Mouse (Mus musculus) stomach, embryonic 15.5 days (tissue): ENCODE measurements around the gene Fat2. TPM values are rescaled to one million over a fixed set of nuclear protein-coding genes. Genes with fewer than 3 reads are reported as not detected.

Source experiments
- ATAC-seq: fragments of 200-750 bp; cut with Nextera tagmentation; 2 replicates; pipeline ENCODE4 v1.8.0; 2017; ENCODE audit warnings: low read depth, moderate number of reproducible peaks, moderate TSS enrichment; ENCODE audit not compliant: insufficient read depth, low FRiP score
- H3K27ac ChIP-seq: fragments of 300-500 bp; sonication (generic); 2 replicates; pipeline ENCODE4 v1.5.1; 2015; ENCODE audit warnings: mild to moderate bottlenecking, inconsistent platforms
- H3K27me3 ChIP-seq: fragments of 300-500 bp; sonication (generic); replicated peaks from 2 replicates; pipeline ENCODE4 v1.6.1; 2015; ENCODE audit warnings: inconsistent platforms
- H3K36me3 ChIP-seq: fragments of 300-500 bp; sonication (generic); 2 replicates; pipeline ENCODE4 v1.6.1; 2015; ENCODE audit warnings: inconsistent platforms
- H3K4me1 ChIP-seq: fragments of 300-500 bp; sonication (generic); 2 replicates; pipeline ENCODE4 v1.6.1; 2015; ENCODE audit warnings: inconsistent platforms
- H3K4me2 ChIP-seq: fragments of 300-500 bp; sonication (generic); 2 replicates; pipeline ENCODE4 v1.6.1; 2015; ENCODE audit warnings: mild to moderate bottlenecking, inconsistent platforms
- H3K4me3 ChIP-seq: fragments of 300-500 bp; sonication (generic); replicated peaks from 2 replicates; pipeline ENCODE4 v1.5.1; 2015; ENCODE audit warnings: inconsistent platforms
- H3K9ac ChIP-seq: fragments of 300-500 bp; sonication (generic); 2 replicates; pipeline ENCODE4 v1.6.1; 2015; ENCODE audit warnings: inconsistent platforms
- H3K9me3 ChIP-seq: fragments of 300-500 bp; sonication (generic); 2 replicates; pipeline ENCODE4 v1.6.1; 2016; ENCODE audit warnings: inconsistent platforms
- WGBS: fragments of 180-500 bp; shearing (Covaris S2); methylation state at CpG from one replicate; pipeline ENCODE4 v1.1.7; 2015; 5-methylcytosine and 5-hydroxymethylcytosine counted together
- polyA plus RNA-seq: library from polyadenylated mRNA; unstranded; fragments of >200 nt; fragmentation: Nextera tagmentation; extraction: Ambion mirVana; gene quantifications from 2 replicates; pipeline ENCODE4 v1.2.1, GENCODE M21; 2015

Gene Fat2
- polyA plus RNA-seq, 1 experiment from 2014 or later: 0.69 TPM

DNA sequence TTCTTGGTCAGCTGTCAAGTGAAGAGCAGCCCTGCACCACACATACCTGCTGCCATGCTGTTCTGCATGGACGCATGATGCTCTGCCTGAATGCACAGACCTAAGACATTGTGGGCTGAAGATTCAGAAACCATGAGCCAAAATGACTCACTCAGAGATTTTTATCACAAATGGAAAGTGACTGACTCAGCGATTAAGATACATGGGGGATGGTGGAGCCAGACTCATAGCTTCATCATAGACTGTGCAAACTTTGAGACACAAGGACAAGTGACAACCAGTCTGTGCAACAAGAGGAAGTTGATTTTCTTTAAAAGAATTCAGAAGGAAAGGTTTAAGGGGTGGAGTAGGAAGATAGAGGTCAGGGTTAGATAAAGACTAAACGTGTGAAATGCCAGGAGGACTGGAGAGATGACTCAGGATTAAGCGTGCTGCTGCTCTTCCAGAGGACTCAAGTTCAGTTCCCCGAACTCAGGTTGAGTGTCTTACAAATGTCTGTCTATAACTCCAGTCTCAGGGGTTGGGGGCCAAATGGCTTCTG is 46.4 kb downstream of the Fat2 start:
- no peak overlapping the region for H3K4me3 ChIP-seq
- no peaks in the 10 kb centered on the region for H3K9me3 ChIP-seq
- no peak for ATAC-seq
- H3K4me1 ChIP-seq: no peaks in the 10 kb centered on the region
- H3K27me3 ChIP-seq: no peaks in the 10 kb centered on the region
- whole genome bisulfite sequencing: 63% methylated on average over 5 of the region's 5 CpGs
- no peak overlapping the region for H3K27ac ChIP-seq
- no peaks in the 10 kb centered on the region for H3K36me3 ChIP-seq
- no peak overlapping the region for H3K4me2 ChIP-seq
- no peak overlapping the region for H3K9ac ChIP-seq

DNA sequence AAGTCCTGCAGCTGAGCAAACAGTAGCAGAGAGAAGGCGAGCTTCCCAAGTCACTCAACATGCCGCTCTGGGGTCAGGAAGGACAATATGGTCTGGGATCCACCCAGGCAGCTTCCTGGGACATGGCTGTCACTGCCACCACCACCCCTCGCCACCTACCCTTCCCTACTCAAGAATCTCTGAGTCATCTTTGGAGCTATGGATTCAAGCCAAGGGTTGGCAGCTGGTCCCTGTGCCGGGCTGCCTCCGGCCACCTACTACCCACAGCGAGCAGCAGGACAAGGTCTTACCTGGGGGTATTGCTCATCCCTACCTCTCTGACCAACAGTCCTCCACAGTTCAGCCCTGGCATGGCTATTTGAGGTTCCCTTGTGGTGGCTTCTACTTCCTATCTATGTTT is 61.6 kb downstream of the Fat2 start:
- Histone ChIP-seq H3K9ac (no peak overlapping the region), H3K4me1 (no peaks in the 10 kb centered on the region), H3K4me3 (no peak overlapping the region), H3K4me2 (no peak overlapping the region), H3K27ac (no peak overlapping the region), H3K36me3 (no peaks in the 10 kb centered on the region), H3K9me3 (no peaks in the 10 kb centered on the region), H3K27me3 (no peaks in the 10 kb centered on the region)
- 71% methylated on average over 6 of the region's 6 CpGs for WGBS
- no peak for ATAC-seq

DNA sequence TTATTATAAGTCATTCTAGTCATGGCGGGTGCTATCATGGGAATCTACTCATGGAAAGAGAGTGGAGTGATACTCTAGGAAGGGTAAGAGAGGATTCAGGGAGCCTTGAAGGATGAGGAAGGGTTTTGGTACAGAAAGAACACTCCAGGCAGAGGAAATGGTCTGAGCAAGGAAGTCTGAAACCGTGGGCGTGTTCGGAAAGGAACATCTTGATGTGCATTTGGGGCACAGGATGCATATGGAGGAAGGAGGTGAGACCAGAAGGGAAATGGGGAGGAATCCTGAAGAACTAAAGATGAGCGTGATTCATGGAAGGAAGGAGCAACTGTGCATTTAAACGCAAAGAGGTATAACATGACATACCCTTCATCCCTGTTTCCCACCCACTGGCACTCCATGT is 67.8 kb downstream of the Fat2 start:
- WGBS: 87% methylated on average over 6 of the region's 6 CpGs
- Histone ChIP-seq H3K4me1 (no peaks in the 10 kb centered on the region), H3K4me3 (no peak overlapping the region), H3K36me3 (no peaks in the 10 kb centered on the region), H3K27ac (no peak overlapping the region), H3K9ac (no peak overlapping the region), H3K9me3 (no peaks in the 10 kb centered on the region), H3K27me3 (no peaks in the 10 kb centered on the region), H3K4me2 (no peak overlapping the region)
- no peak for ATAC-seq

DNA sequence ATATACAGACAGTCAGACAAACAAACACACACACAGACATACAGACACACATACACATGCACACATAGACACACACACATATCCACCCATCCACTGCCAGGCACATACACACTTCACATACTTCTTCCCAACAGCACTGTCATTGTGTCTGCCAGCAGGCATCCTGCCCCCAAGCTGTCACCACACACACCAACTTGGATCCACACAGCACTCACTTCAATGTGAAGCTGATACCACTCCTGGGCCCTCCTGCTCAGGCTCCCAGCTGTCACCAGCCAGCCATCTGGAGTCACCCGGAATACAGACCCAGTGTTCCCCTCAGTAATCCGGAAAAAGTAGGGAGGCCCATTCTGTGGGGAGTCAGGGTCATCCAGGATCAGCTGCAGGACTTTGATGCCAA is 70.7 kb downstream of the Fat2 start:
- H3K4me1 ChIP-seq: no peaks in the 10 kb centered on the region
- no peaks in the 10 kb centered on the region for H3K9me3 ChIP-seq
- H3K4me3 ChIP-seq: no peak overlapping the region
- H3K9ac ChIP-seq: no peak overlapping the region
- H3K4me2 ChIP-seq: no peak overlapping the region
- 71% methylated on average over 2 of the region's 2 CpGs for WGBS
- H3K27ac ChIP-seq: no peak overlapping the region
- no peak for ATAC-seq
- no peaks in the 10 kb centered on the region for H3K36me3 ChIP-seq
- H3K27me3 ChIP-seq: no peaks in the 10 kb centered on the region

DNA sequence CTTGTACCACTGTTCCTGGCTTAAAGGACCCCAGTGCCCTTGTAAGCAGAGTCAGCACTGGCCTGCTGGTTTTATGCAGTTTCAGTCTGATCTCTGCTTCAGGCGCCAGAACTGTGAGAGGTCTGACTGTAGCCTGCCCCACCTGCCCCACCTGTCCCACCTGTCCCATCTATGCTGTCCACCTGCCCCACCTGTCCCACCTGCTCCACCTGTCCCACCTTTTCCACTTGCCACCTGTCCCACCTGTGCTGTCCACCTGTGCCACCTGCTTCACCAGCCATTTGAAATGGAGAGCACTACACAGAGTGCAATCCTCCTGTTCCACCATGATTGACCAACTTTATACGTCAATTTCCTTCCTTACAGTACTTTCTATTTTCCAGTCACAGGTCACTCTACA is 72.0 kb downstream of the Fat2 start:
- ATAC-seq: no peak
- Histone ChIP-seq H3K27me3 (no peaks in the 10 kb centered on the region), H3K4me1 (no peaks in the 10 kb centered on the region), H3K27ac (no peak overlapping the region), H3K4me2 (no peak overlapping the region), H3K9ac (no peak overlapping the region), H3K36me3 (no peaks in the 10 kb centered on the region), H3K9me3 (no peaks in the 10 kb centered on the region), H3K4me3 (no peak overlapping the region)
- 71% methylated on average over 2 of the region's 2 CpGs for WGBS

DNA sequence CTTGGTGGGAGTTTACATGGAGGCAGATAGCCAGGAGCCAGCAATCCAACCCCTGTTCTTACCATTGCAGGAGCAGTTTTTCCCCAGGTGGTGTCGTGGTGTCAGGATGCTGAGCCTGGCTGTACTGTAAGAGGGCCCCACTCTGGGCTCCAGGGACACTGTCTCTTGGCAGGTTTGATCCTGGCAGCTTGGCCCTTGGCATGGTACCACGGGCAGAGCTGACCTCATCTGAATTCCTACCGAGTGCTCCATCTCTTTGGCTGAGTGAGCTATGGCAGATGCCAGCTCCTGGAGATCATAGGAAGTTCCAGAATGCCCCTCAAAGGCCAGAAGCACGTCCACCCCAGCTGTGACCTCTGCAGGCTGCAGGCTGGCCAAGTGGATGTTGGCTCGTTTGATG is 74.4 kb downstream of the Fat2 start:
- no peaks in the 10 kb centered on the region for H3K36me3 ChIP-seq
- H3K9me3 ChIP-seq: no peaks in the 10 kb centered on the region
- ATAC-seq: no peak
- H3K4me3 ChIP-seq: no peak overlapping the region
- H3K27me3 ChIP-seq: no peaks in the 10 kb centered on the region
- H3K4me1 ChIP-seq: no peaks in the 10 kb centered on the region
- no peak overlapping the region for H3K4me2 ChIP-seq
- 64% methylated on average over 5 of the region's 5 CpGs for WGBS
- no peak overlapping the region for H3K27ac ChIP-seq
- H3K9ac ChIP-seq: no peak overlapping the region

DNA sequence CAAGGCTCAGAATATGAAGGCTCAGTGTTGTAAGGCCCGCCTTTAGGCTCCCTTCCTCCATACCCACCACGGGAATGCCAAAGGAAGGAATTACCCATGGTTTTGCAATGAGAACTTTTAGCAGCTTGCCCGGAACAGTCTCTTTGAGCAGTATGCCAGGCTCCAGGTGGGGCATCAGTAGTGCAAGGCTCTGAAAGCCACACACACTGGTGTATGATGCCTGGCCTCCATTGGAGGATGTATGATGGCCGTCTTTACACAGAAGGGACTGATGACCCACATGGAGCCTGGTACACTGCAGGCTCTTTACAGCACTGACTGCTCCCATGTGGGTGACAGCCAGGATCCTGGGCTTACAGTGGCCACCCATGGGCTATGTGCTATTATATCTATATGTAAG is 75.3 kb downstream of the Fat2 start:
- Histone ChIP-seq H3K4me2 (no peak overlapping the region), H3K9me3 (no peaks in the 10 kb centered on the region), H3K9ac (no peak overlapping the region), H3K36me3 (no peaks in the 10 kb centered on the region), H3K27me3 (no peaks in the 10 kb centered on the region), H3K4me1 (no peaks in the 10 kb centered on the region), H3K4me3 (no peak overlapping the region), H3K27ac (no peak overlapping the region)
- no peak for ATAC-seq
- 83% methylated on average over 4 of the region's 4 CpGs for WGBS

DNA sequence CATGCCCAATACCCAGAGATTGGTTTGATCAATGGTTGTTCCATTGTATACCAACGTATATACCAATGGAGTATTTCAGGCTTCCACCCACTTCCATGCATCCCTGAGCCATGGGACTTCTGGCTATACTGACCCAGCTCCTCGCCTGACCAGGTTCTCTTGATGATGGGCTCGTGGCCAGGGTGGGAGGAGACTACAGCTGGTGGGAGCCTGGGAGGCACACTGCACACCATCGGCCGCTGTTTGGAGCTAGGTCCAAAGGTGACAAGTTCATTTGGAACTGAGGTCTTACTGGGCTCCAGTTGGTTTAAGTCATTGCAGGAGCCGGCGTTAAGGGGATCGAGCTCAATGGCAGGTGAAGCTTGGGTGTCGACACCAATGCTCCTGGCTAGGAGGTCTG is 83.0 kb downstream of the Fat2 start:
- H3K9ac ChIP-seq: no peak overlapping the region
- H3K27me3 ChIP-seq: no peaks in the 10 kb centered on the region
- no peak overlapping the region for H3K4me3 ChIP-seq
- H3K36me3 ChIP-seq: no peaks in the 10 kb centered on the region
- no peaks in the 10 kb centered on the region for H3K9me3 ChIP-seq
- WGBS: 86% methylated on average over 9 of the region's 9 CpGs
- H3K27ac ChIP-seq: no peak overlapping the region
- no peak for ATAC-seq
- no peak overlapping the region for H3K4me2 ChIP-seq
- no peaks in the 10 kb centered on the region for H3K4me1 ChIP-seq

DNA sequence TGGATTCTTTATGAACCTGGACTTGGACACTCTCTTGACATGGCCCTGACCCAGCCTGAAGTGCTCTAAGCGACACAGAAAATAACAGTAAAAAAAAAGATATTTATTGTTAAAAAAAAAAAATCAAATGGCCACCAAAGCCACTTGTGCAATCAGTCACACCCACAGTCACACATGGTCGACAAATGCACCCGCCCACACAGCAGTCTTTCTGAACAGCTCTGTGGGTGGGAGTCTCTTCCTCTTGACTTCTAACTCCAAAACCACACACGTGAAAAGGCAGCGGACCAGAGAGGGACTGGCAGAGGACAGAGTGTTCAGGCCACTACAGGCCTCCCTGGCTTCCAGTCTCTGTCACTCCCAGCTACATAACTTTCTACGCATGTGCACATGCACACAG is 85.8 kb downstream of the Fat2 start:
- H3K27ac ChIP-seq: no peak overlapping the region
- H3K4me1 ChIP-seq: no peaks in the 10 kb centered on the region
- no peak overlapping the region for H3K4me3 ChIP-seq
- no peak for ATAC-seq
- H3K9ac ChIP-seq: no peak overlapping the region
- 74% methylated on average over 6 of the region's 6 CpGs for WGBS
- H3K36me3 ChIP-seq: no peaks in the 10 kb centered on the region
- no peak overlapping the region for H3K4me2 ChIP-seq
- no peaks in the 10 kb centered on the region for H3K9me3 ChIP-seq
- no peaks in the 10 kb centered on the region for H3K27me3 ChIP-seq

DNA sequence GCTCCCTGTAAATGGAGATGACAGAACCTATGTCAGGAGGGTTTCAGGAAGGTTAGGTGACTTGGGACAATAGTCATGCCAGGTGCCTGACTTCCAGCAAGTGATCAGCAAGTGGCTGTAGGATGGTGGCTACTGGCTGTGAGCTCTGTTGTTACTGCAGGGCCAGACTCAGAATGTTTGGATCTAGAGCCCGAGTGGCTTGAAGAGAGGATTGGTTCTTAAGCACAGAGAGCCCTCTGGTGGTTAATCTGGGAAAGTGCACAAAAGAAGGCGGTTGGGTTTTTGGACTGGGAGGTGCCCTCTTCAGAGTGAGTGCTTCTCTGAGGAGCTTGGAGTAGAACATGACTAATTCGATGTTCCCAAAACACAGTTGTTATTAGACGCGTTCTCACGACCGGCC is 95.8 kb downstream of the Fat2 start:
- WGBS: 58% methylated on average over 7 of the region's 7 CpGs
- Histone ChIP-seq H3K4me1 (no peaks in the 10 kb centered on the region), H3K4me2 (no peak overlapping the region), H3K36me3 (no peaks in the 10 kb centered on the region), H3K27ac (no peak overlapping the region), H3K9ac (no peak overlapping the region), H3K9me3 (no peaks in the 10 kb centered on the region), H3K4me3 (no peak overlapping the region), H3K27me3 (no peaks in the 10 kb centered on the region)
- ATAC-seq: no peak

DNA sequence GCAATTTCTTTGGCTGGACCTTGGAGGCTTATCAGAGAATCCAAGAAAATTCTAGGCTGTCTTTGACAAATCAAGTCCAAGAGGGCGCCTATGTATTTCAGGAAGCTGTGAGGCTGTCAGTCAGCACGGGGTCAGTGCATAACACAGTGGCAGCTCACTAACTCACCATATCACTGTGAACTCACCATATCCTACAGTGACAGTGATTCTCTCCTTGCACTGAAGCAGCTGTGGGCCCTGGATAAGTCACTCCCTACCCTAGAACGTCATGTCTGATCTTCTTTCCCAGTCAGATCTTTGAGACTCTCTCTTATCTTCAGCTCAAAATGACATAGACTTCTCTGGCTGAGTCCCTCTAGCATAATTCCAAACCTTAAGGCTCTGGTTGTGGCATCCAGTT is 96.9 kb downstream of the Fat2 start:
- no peak for ATAC-seq
- Histone ChIP-seq H3K4me3 (no peak overlapping the region), H3K4me1 (no peaks in the 10 kb centered on the region), H3K9me3 (no peaks in the 10 kb centered on the region), H3K36me3 (no peaks in the 10 kb centered on the region), H3K27ac (no peak overlapping the region), H3K4me2 (no peak overlapping the region), H3K9ac (no peak overlapping the region), H3K27me3 (no peaks in the 10 kb centered on the region)
- 72% methylated on average over 3 of the region's 3 CpGs for WGBS

DNA sequence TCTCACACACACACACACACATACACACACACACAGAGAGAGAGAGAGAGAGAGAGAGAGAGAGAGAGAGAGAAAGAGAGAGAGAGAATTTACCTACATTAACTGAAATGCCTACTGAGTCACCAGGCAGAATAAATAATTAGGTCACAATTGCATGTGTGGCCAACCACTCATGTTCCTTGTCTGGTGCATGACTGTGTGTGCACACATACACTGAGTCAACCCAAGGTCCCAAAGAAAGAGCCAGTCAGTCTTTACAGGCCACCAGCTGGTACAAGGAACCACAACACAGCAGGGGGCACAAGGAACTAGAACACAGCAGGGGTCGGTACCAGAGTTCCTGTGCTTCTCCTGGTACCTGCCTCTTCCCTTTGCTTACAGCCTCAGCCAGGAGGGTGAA is 99.5 kb downstream of the Fat2 start:
- no peak overlapping the region for H3K9ac ChIP-seq
- no peaks in the 10 kb centered on the region for H3K36me3 ChIP-seq
- H3K27me3 ChIP-seq: no peaks in the 10 kb centered on the region
- H3K9me3 ChIP-seq: no peaks in the 10 kb centered on the region
- H3K4me1 ChIP-seq: no peaks in the 10 kb centered on the region
- H3K4me2 ChIP-seq: no peak overlapping the region
- 72% methylated on average over 1 of the region's 1 CpGs for WGBS
- H3K4me3 ChIP-seq: no peak overlapping the region
- H3K27ac ChIP-seq: no peak overlapping the region
- ATAC-seq: no peak

DNA sequence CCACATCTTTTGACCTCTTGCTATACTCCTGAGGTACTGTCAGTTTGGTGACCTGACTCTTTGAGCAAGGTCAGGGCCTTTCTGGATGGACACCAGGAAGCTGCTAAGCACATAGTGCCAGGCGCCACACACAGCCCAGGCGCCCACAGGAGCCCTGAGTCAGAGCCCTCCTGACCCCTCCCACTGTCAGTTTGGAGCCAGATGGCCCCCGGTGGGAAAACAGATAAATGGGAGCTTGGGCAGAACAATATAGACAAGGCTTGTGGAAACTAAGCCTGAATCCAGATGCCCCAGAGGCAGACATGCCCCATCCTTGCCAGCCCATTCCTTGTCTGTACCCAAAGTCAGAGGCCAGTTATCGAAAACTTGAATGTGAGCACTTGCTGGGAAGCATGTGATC is 101.6 kb downstream of the Fat2 start:
- no peak for ATAC-seq
- WGBS: 75% methylated on average over 4 of the region's 4 CpGs
- no peaks in the 10 kb centered on the region for H3K36me3 ChIP-seq

More for the DNA sequence above, 101.6 kb downstream of the Fat2 start:
- Histone ChIP-seq H3K27me3 (no peaks in the 10 kb centered on the region), H3K4me3 (no peak overlapping the region), H3K4me1 (no peaks in the 10 kb centered on the region), H3K9ac (no peak overlapping the region), H3K9me3 (no peaks in the 10 kb centered on the region), H3K4me2 (no peak overlapping the region), H3K27ac (no peak overlapping the region)
